Mouse (Mus musculus) mouse trophoblast stem cell (cell line): ENCODE results near the gene Rtn4rl1.

Source experiments
- in situ Hi-C, 2 experiments: fragments of 300-500 bp; cut with MseI, MboI; formaldehyde crosslinking; loops; 2 replicates in 1 of 2; 3 replicates in 1 of 2; pipeline ENCODE4 v1.15.1; 2025

Gene Rtn4rl1

GRCm38 (mm10) chr11:75246589-75246988, 53.0 kb downstream of the Rtn4rl1 start:
- in situ Hi-C loops: no loop called here

- in situ Hi-C loops: no loop called here
Measured at GRCm38 (mm10) chr11:75247137-75247730, 53.7 kb downstream of the Rtn4rl1 start.

- in situ Hi-C loops: no loop called here
Measured at GRCm38 (mm10) chr11:75249588-75249987, 56.0 kb downstream of the Rtn4rl1 start.

- in situ Hi-C loops: no loop called here
Measured at GRCm38 (mm10) chr11:75251006-75251512, 57.5 kb downstream of the Rtn4rl1 start.

- in situ Hi-C loops: no loop called here
Measured at GRCm38 (mm10) chr11:75251557-75252070, 58.0 kb downstream of the Rtn4rl1 start.

- in situ Hi-C loops: no loop called here
Measured at GRCm38 (mm10) chr11:75254252-75254912, 60.8 kb downstream of the Rtn4rl1 start.

GRCm38 (mm10) chr11:75255330-75255729, 61.7 kb downstream of the Rtn4rl1 start:
- in situ Hi-C loops: no loop called here

- in situ Hi-C loops: no loop called here
Measured at GRCm38 (mm10) chr11:75257056-75257648, 63.6 kb downstream of the Rtn4rl1 start.

GRCm38 (mm10) chr11:75259416-75259815, 65.8 kb downstream of the Rtn4rl1 start:
- in situ Hi-C loops: no loop called here

GRCm38 (mm10) chr11:75259996-75260561, 66.5 kb downstream of the Rtn4rl1 start:
- in situ Hi-C loops: no loop called here

GRCm38 (mm10) chr11:75261016-75261415, 67.4 kb downstream of the Rtn4rl1 start:
- in situ Hi-C loops: no loop called here

- in situ Hi-C loops: no loop called here
Measured at GRCm38 (mm10) chr11:75261730-75262129, 68.1 kb downstream of the Rtn4rl1 start.

- in situ Hi-C loops: no loop called here
Measured at GRCm38 (mm10) chr11:75262181-75262580, 68.6 kb downstream of the Rtn4rl1 start.

GRCm38 (mm10) chr11:75262791-75263190, 69.2 kb downstream of the Rtn4rl1 start:
- in situ Hi-C loops: no loop called here

GRCm38 (mm10) chr11:75263274-75263963, 69.8 kb downstream of the Rtn4rl1 start:
- in situ Hi-C loops: no loop called here

- in situ Hi-C loops: no loop called here
Measured at GRCm38 (mm10) chr11:75263964-75264312, 70.4 kb downstream of the Rtn4rl1 start.

- in situ Hi-C loops: no loop called here
Measured at GRCm38 (mm10) chr11:75264550-75264949, 71.0 kb downstream of the Rtn4rl1 start.

- in situ Hi-C loops: no loop called here
Measured at GRCm38 (mm10) chr11:75265545-75265944, 72.0 kb downstream of the Rtn4rl1 start.

- in situ Hi-C loops: no loop called here
Measured at GRCm38 (mm10) chr11:75267826-75268281, 74.3 kb downstream of the Rtn4rl1 start.

GRCm38 (mm10) chr11:75268492-75268891, 74.9 kb downstream of the Rtn4rl1 start:
- in situ Hi-C loops: no loop called here

GRCm38 (mm10) chr11:75269213-75269612, 75.6 kb downstream of the Rtn4rl1 start:
- in situ Hi-C loops: no loop called here
